Mouse (Mus musculus): Measurements from ENCODE around the gene 7530416G11Rik. TPM values are rescaled to one million over a fixed set of nuclear protein-coding genes. Genes with fewer than 3 reads are reported as not detected.

The 7530416G11Rik gene
- polyA plus RNA-seq, 1 experiment from 2014 or later: not detected

DNA sequence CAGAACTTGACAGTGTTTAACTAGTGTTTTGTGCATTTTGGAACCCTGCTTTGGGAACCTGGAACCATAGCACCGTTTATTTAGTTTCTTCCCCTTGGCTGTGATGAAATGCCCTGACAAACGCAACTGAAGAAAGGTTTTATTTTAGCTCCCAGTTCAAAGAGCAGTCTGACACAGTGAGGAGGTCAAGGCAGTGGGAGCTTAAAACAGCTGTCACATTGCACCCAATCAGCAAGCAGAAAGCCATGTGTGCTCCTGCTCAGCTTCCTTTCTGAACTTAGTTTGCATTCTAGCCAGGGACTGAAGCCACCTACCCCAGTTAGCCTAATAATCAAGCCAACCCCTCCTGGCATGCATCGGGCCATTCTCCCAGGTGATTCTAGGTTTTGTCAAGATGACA, 56.4 kb downstream of the 7530416G11Rik start:
- H3K27me3 ChIP-seq (ENCODE audit: control insufficient read depth, insufficient read depth, low read depth, low read length): no peaks in the 10 kb centered on the region
- H3K4me2 ChIP-seq (ENCODE audit: low read depth, low read length): no peak overlapping the region
- no peak for ATAC-seq (ENCODE audit: low read depth)
- H3K36me3 ChIP-seq (ENCODE audit: control insufficient read depth, insufficient read depth, low read length): peaks cover 8% of the 10 kb centered on the region; the same call in 1 of the 2 replicates
- WGBS: 67% methylated on average over 3 of the region's 3 CpGs
- no peaks in the 10 kb centered on the region for H3K4me1 ChIP-seq (replicated peaks; ENCODE audit: control insufficient read depth, insufficient read depth, low read length)
- H3K9me3 ChIP-seq (ENCODE audit: control insufficient read depth, low read length): no peaks in the 10 kb centered on the region
- no peak overlapping the region for H3K4me3 ChIP-seq (ENCODE audit: low read length)
- H3K9ac ChIP-seq (ENCODE audit: low read length): no peak overlapping the region
- H3K27ac ChIP-seq (ENCODE audit: low read length): no peak overlapping the region

Other genes with a start within 250 kb of the 7530416G11Rik start
- gene Atxn10, start 167.0 kb downstream of the 7530416G11Rik start, polyA plus RNA-seq (2015; fragmentation: Nextera tagmentation; extraction: Ambion mirVana): 323 and 325 TPM in 2 replicates
- 40.2 and 44.8 TPM in 2 replicates for gene Wnt7b, start 79.2 kb upstream of the 7530416G11Rik start, polyA plus RNA-seq (2015; fragmentation: Nextera tagmentation; extraction: Ambion mirVana)
- gene Ppara, start 231.8 kb upstream of the 7530416G11Rik start, polyA plus RNA-seq (2015; fragmentation: Nextera tagmentation; extraction: Ambion mirVana): 5.2 and 5.9 TPM in 2 replicates

All from lung, embryonic 16.5 days (tissue).